Mouse (Mus musculus): ENCODE measurements around the gene 4930442H23Rik. TPM values are rescaled to one million over a fixed set of nuclear protein-coding genes. Genes with fewer than 3 reads are reported as not detected.

4930442H23Rik gene
- polyA plus RNA-seq, 1 experiment from 2014 or later = not detected

GRCm38 (mm10) chr10:81135831-81136705 lies 47.6 kb downstream of the 4930442H23Rik start:
- WGBS = under 1% methylated on average over 61 of the region's 86 CpGs
- Histone ChIP-seq H3K4me3 (ENCODE audit: low read length) (peak overlapping the region; percentile 90), H3K9me3 (ENCODE audit: control insufficient read depth, low read length) (no peaks in the 10 kb centered on the region), H3K4me1 (ENCODE audit: control insufficient read depth, insufficient read depth, low read length) (peaks cover 43% of the 10 kb centered on the region), H3K36me3 (ENCODE audit: control insufficient read depth, insufficient read depth, low read length) (no peaks in the 10 kb centered on the region), H3K4me2 (replicated peaks; ENCODE audit: low read depth, low read length) (peak overlapping the region; percentile 100), H3K27me3 (ENCODE audit: control insufficient read depth, insufficient read depth, low read length) (peaks cover 3% of the 10 kb centered on the region; the same call in 1 of the 2 replicates), H3K9ac (ENCODE audit: low read depth, low read length) (peak overlapping the region; percentile 97), H3K27ac (ENCODE audit: low read depth, low read length) (peak overlapping the region; percentile 99)
- peak; percentile 18; the same call in 1 of the 2 replicates for ATAC-seq (ENCODE audit: low FRiP score, low TSS enrichment)

GRCm38 (mm10) chr10:81134966-81135681 lies 48.5 kb downstream of the 4930442H23Rik start, which contains the start of gene Zbtb7a:
TSS of gene Zbtb7a (plus strand) at chr10:81135220.
- Histone ChIP-seq H3K4me1 (ENCODE audit: control insufficient read depth, insufficient read depth, low read length) (peaks cover 33% of the 10 kb centered on the region), H3K9ac (ENCODE audit: low read depth, low read length) (peak within 1 kb of the TSS; percentile 97), H3K36me3 (ENCODE audit: control insufficient read depth, insufficient read depth, low read length) (no peaks in the 10 kb centered on the region), H3K9me3 (ENCODE audit: control insufficient read depth, low read length) (no peaks in the 10 kb centered on the region), H3K4me2 (replicated peaks; ENCODE audit: low read depth, low read length) (peak within 1 kb of the TSS; percentile 100), H3K27me3 (ENCODE audit: control insufficient read depth, insufficient read depth, low read length) (peaks cover 3% of the 10 kb centered on the region; the same call in 1 of the 2 replicates), H3K4me3 (ENCODE audit: low read length) (peak within 1 kb of the TSS; percentile 90), H3K27ac (ENCODE audit: low read depth, low read length) (peak within 1 kb of the TSS; percentile 99; the same call in 1 of the 2 replicates)
- WGBS = 1% methylated on average over 41 of the region's 41 CpGs
- no peak for ATAC-seq (ENCODE audit: low FRiP score, low TSS enrichment)

- peaks cover 24% of the 10 kb centered on the region for H3K4me1 ChIP-seq (ENCODE audit: control insufficient read depth, insufficient read depth, low read length)
Observed at GRCm38 (mm10) chr10:81134181-81134587, 49.5 kb downstream of the 4930442H23Rik start.

More at GRCm38 (mm10) chr10:81134181-81134587, 49.5 kb downstream of the 4930442H23Rik start:
- peak overlapping the region; percentile 11; the same call in 1 of the 2 replicates for H3K4me3 ChIP-seq (ENCODE audit: low read length)
- H3K9me3 ChIP-seq (ENCODE audit: control insufficient read depth, low read length) = no peaks in the 10 kb centered on the region
- 2% methylated on average over 16 of the region's 16 CpGs for WGBS
- H3K9ac ChIP-seq (ENCODE audit: low read depth, low read length) = no peak overlapping the region
- H3K27ac ChIP-seq (ENCODE audit: low read depth, low read length) = no peak overlapping the region
- H3K36me3 ChIP-seq (ENCODE audit: control insufficient read depth, insufficient read depth, low read length) = no peaks in the 10 kb centered on the region
- H3K27me3 ChIP-seq (ENCODE audit: control insufficient read depth, insufficient read depth, low read length) = peaks cover 3% of the 10 kb centered on the region; the same call in 1 of the 2 replicates
- H3K4me2 ChIP-seq (replicated peaks; ENCODE audit: low read depth, low read length) = no peak overlapping the region; the same call in 1 of the 2 replicates
- no peak for ATAC-seq (ENCODE audit: low FRiP score, low TSS enrichment)

Other genes starting within 250 kb of the 4930442H23Rik start
- 2.2 and 4.8 TPM in 2 replicates for gene Gng7, start 168.9 kb downstream of the 4930442H23Rik start, polyA plus RNA-seq (2014; fragmentation: Nextera tagmentation; extraction: Ambion mirVana)
- 0.37 TPM in 1 of 2 replicates, not detected in the other for gene Diras1, start 158.2 kb downstream of the 4930442H23Rik start, polyA plus RNA-seq (2014; fragmentation: Nextera tagmentation; extraction: Ambion mirVana)
- gene Slc39a3, start 146.4 kb downstream of the 4930442H23Rik start, polyA plus RNA-seq (2014; fragmentation: Nextera tagmentation; extraction: Ambion mirVana) = 6.4 and 9.1 TPM in 2 replicates
- 140 and 196 TPM in 2 replicates for gene Sgta, start 123.7 kb downstream of the 4930442H23Rik start, polyA plus RNA-seq (2014; fragmentation: Nextera tagmentation; extraction: Ambion mirVana)
- gene Thop1, start 113.8 kb downstream of the 4930442H23Rik start, polyA plus RNA-seq (2014; fragmentation: Nextera tagmentation; extraction: Ambion mirVana) = 50.6 and 58.9 TPM in 2 replicates
- 0.11 and 0.24 TPM in 2 replicates for gene Creb3l3, start 85.0 kb downstream of the 4930442H23Rik start, polyA plus RNA-seq (2014; fragmentation: Nextera tagmentation; extraction: Ambion mirVana)
- 187 and 208 TPM in 2 replicates for gene Map2k2, start 77.9 kb downstream of the 4930442H23Rik start, polyA plus RNA-seq (2014; fragmentation: Nextera tagmentation; extraction: Ambion mirVana)
- gene Zbtb7a, start 48.6 kb downstream of the 4930442H23Rik start, polyA plus RNA-seq (2014; fragmentation: Nextera tagmentation; extraction: Ambion mirVana) = 16.1 and 18.1 TPM in 2 replicates
- 45.3 and 48.4 TPM in 2 replicates for gene Pias4, start 15.9 kb downstream of the 4930442H23Rik start, polyA plus RNA-seq (2014; fragmentation: Nextera tagmentation; extraction: Ambion mirVana)
- gene Eef2, start 7.2 kb downstream of the 4930442H23Rik start, polyA plus RNA-seq (2014; fragmentation: Nextera tagmentation; extraction: Ambion mirVana) = 465 and 473 TPM in 2 replicates
- gene Dapk3, start 844 bp downstream of the 4930442H23Rik start, polyA plus RNA-seq (2014; fragmentation: Nextera tagmentation; extraction: Ambion mirVana) = 45.7 and 58.0 TPM in 2 replicates
- gene Nmrk2, start 18.2 kb upstream of the 4930442H23Rik start, polyA plus RNA-seq (2014; fragmentation: Nextera tagmentation; extraction: Ambion mirVana) = not detected in 2 replicates
- 0.19 and 0.23 TPM in 2 replicates for gene Atcay, start 47.0 kb upstream of the 4930442H23Rik start, polyA plus RNA-seq (2014; fragmentation: Nextera tagmentation; extraction: Ambion mirVana)
- 4.5 and 4.7 TPM in 2 replicates for gene Zfr2, start 49.3 kb upstream of the 4930442H23Rik start, polyA plus RNA-seq (2014; fragmentation: Nextera tagmentation; extraction: Ambion mirVana)
- 5.4 and 7.0 TPM in 2 replicates for gene Matk, start 69.1 kb upstream of the 4930442H23Rik start, polyA plus RNA-seq (2014; fragmentation: Nextera tagmentation; extraction: Ambion mirVana)
- gene Mrpl54, start 83.1 kb upstream of the 4930442H23Rik start, polyA plus RNA-seq (2014; fragmentation: Nextera tagmentation; extraction: Ambion mirVana) = 240 and 276 TPM in 2 replicates
- gene Apba3, start 83.1 kb upstream of the 4930442H23Rik start, polyA plus RNA-seq (2014; fragmentation: Nextera tagmentation; extraction: Ambion mirVana) = 51.4 and 52.7 TPM in 2 replicates
- 7.6 and 11.6 TPM in 2 replicates for gene Tjp3, start 107.7 kb upstream of the 4930442H23Rik start, polyA plus RNA-seq (2014; fragmentation: Nextera tagmentation; extraction: Ambion mirVana)
- 25.4 and 60.7 TPM in 2 replicates for gene Pip5k1c, start 109.1 kb upstream of the 4930442H23Rik start, polyA plus RNA-seq (2014; fragmentation: Nextera tagmentation; extraction: Ambion mirVana)
- gene Cactin, start 137.3 kb upstream of the 4930442H23Rik start, polyA plus RNA-seq (2014; fragmentation: Nextera tagmentation; extraction: Ambion mirVana) = 21.4 and 29.6 TPM in 2 replicates
- gene Tbxa2r, start 144.9 kb upstream of the 4930442H23Rik start, polyA plus RNA-seq (2014; fragmentation: Nextera tagmentation; extraction: Ambion mirVana) = 8.7 and 10.1 TPM in 2 replicates
- gene Gipc3, start 159.4 kb upstream of the 4930442H23Rik start, polyA plus RNA-seq (2014; fragmentation: Nextera tagmentation; extraction: Ambion mirVana) = 0.05 and 0.07 TPM in 2 replicates
- 115 and 119 TPM in 2 replicates for gene Hmg20b, start 166.6 kb upstream of the 4930442H23Rik start, polyA plus RNA-seq (2014; fragmentation: Nextera tagmentation; extraction: Ambion mirVana)
- gene Mfsd12, start 173.6 kb upstream of the 4930442H23Rik start, polyA plus RNA-seq (2014; fragmentation: Nextera tagmentation; extraction: Ambion mirVana) = 4.1 and 4.6 TPM in 2 replicates
- gene 4930404N11Rik, start 182.0 kb upstream of the 4930442H23Rik start, polyA plus RNA-seq (2014; fragmentation: Nextera tagmentation; extraction: Ambion mirVana) = 0.14 and 0.30 TPM in 2 replicates
- gene Fzr1, start 194.7 kb upstream of the 4930442H23Rik start, polyA plus RNA-seq (2014; fragmentation: Nextera tagmentation; extraction: Ambion mirVana) = 101 and 108 TPM in 2 replicates
- gene Dohh, start 200.6 kb upstream of the 4930442H23Rik start, polyA plus RNA-seq (2014; fragmentation: Nextera tagmentation; extraction: Ambion mirVana) = 59.2 and 73.9 TPM in 2 replicates
- 3.5 and 3.8 TPM in 2 replicates for gene Gm48551, start 200.6 kb upstream of the 4930442H23Rik start, polyA plus RNA-seq (2014; fragmentation: Nextera tagmentation; extraction: Ambion mirVana)
- gene Gm48552, start 205.2 kb upstream of the 4930442H23Rik start, polyA plus RNA-seq (2014; fragmentation: Nextera tagmentation; extraction: Ambion mirVana) = 0.61 and 1.5 TPM in 2 replicates
- 14.9 and 16.4 TPM in 2 replicates for gene Smim24, start 209.2 kb upstream of the 4930442H23Rik start, polyA plus RNA-seq (2014; fragmentation: Nextera tagmentation; extraction: Ambion mirVana)

All from kidney, embryonic 14.5 days (tissue).